In the genomic region with DNA sequence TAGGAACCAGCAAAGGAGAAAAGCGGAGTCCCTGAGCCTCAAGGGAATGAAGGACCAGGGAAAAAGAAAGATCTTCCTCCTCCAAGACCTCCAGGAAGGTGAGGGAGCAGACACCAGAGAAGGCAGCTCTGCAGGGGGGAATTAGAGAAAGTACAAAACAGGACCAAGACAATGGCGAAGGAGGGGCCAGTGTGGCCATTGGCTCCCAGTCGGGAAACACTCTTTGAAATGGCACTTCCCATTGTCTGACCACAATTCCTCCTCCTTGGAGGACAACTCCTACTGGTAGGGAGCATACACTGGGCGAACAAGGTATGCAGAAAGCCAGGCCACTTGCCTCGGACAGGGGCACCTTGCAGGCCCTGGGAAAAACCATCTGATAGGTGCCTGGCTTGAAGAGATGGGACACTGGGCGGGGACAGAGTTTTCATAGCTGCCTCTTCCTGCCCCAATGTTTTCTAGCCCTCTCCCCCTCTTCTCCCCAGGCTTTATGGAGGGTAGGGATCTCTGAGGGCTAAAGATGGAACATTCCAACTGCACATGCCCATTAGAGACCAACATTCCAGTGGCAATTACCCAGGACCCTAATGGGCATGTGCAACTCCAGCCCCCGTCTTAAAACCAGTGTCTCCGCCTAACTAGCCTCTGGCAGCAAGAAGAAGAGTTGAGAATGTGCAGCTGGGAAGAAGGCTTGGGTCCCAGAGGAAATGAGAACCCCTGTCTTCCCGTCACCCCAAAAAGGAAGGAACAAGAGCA, we compare ENCODE assay signal across 12 mouse cellular contexts. TPM values are rescaled to one million over a fixed set of nuclear protein-coding genes. Genes with fewer than 3 reads are reported as not detected.
DNase-seq lines count a peak whose midpoint lies in the region; ATAC-seq and TF ChIP-seq lines count a peak whose summit lies in the region.
"Had no signal": no experiment of that assay in that cellular context is flagged by ENCODE, and none has a peak within 500 bp of the region (broad histone marks: within the 10 kb centered on the region; RNA-seq: fewer than 3 reads in every experiment).

No protein-coding gene starts in this region.

- H3K27ac ChIP-seq in heart, embryonic 13.5 days (replicated peaks) = 0 out of 2 replicates have a peak overlapping the region, but pooled peaks have one; percentile 12
- H3K27ac ChIP-seq in embryonic facial prominence, embryonic 11.5 days (replicated peaks; ENCODE audit: low read depth, low read length) = no peak overlapping the region
- H3K27ac ChIP-seq in hindbrain, embryonic 14.5 days = peak overlapping the region; percentile 92
- H3K27ac ChIP-seq in midbrain, postnatal 0 days (ENCODE audit: low read depth, low read length) = 0 out of 2 replicates have a peak overlapping the region, but pooled peaks have one; percentile 6
- no peak overlapping the region for H3K27ac ChIP-seq in left cerebral cortex, adult 2 months

- WGBS in heart, embryonic 13.5 days = 60% methylated on average over 9 of the region's 9 CpGs
- 39% methylated on average over 9 of the region's 9 CpGs for WGBS in embryonic facial prominence, embryonic 11.5 days
- WGBS in hindbrain, embryonic 14.5 days = 7% methylated on average over 9 of the region's 9 CpGs
- 14% methylated on average over 9 of the region's 9 CpGs for WGBS in midbrain, postnatal 0 days

- 0 out of 2 replicates have a peak, but pooled peaks cover 7% of the 10 kb centered on the region for H3K36me3 ChIP-seq in heart, embryonic 13.5 days
- H3K36me3 ChIP-seq in embryonic facial prominence, embryonic 11.5 days (replicated peaks; ENCODE audit: control insufficient read depth, insufficient read depth, low read depth, low read length) = no peaks in the 10 kb centered on the region; the same call in 1 of the 2 replicates
- 0 out of 2 replicates have a peak, but pooled peaks cover 5% of the 10 kb centered on the region for H3K36me3 ChIP-seq in hindbrain, embryonic 14.5 days (replicated peaks; ENCODE audit: control insufficient read depth, insufficient read depth)
- no peaks in the 10 kb centered on the region for H3K36me3 ChIP-seq in midbrain, postnatal 0 days (ENCODE audit: insufficient read depth, low read length)

- H3K9ac ChIP-seq in heart, embryonic 13.5 days = no peak overlapping the region
- H3K9ac ChIP-seq in embryonic facial prominence, embryonic 11.5 days (replicated peaks; ENCODE audit: low read length) = peak overlapping the region; percentile 25; the same call in 1 of the 2 replicates
- H3K9ac ChIP-seq in hindbrain, embryonic 14.5 days = peak overlapping the region; percentile 87
- peak overlapping the region; percentile 94 for H3K9ac ChIP-seq in midbrain, postnatal 0 days (replicated peaks; ENCODE audit: low read length, poor library complexity, severe bottlenecking)

- H3K4me3 ChIP-seq in heart, embryonic 13.5 days = no peak overlapping the region
- peak overlapping the region; percentile 90; the same call in 1 of the 2 replicates for H3K4me3 ChIP-seq in embryonic facial prominence, embryonic 11.5 days (ENCODE audit: low read depth, low read length)
- H3K4me3 ChIP-seq in hindbrain, embryonic 14.5 days (replicated peaks; ENCODE audit: low read length) = peak overlapping the region; percentile 63
- H3K4me3 ChIP-seq in midbrain, postnatal 0 days (ENCODE audit: low read depth, low read length) = peak overlapping the region; percentile 94
- H3K4me3 ChIP-seq in left cerebral cortex, adult 2 months = no peak overlapping the region

- H3K4me1 ChIP-seq in heart, embryonic 13.5 days = peaks cover 35% of the 10 kb centered on the region
- peaks cover 9% of the 10 kb centered on the region for H3K4me1 ChIP-seq in embryonic facial prominence, embryonic 11.5 days (ENCODE audit: control insufficient read depth, insufficient read depth, low read length)
- peaks cover 71% of the 10 kb centered on the region for H3K4me1 ChIP-seq in hindbrain, embryonic 14.5 days (replicated peaks; ENCODE audit: control insufficient read depth, insufficient read depth, low read length)
- peaks cover 25% of the 10 kb centered on the region for H3K4me1 ChIP-seq in midbrain, postnatal 0 days (ENCODE audit: insufficient read depth, low read length)

- H3K27me3 ChIP-seq in heart, embryonic 13.5 days (replicated peaks) = no peaks in the 10 kb centered on the region
- H3K27me3 ChIP-seq in embryonic facial prominence, embryonic 11.5 days (ENCODE audit: control insufficient read depth, insufficient read depth, low read length) = no peaks in the 10 kb centered on the region
- H3K27me3 ChIP-seq in hindbrain, embryonic 14.5 days (ENCODE audit: control insufficient read depth, insufficient read depth, low read length) = no peaks in the 10 kb centered on the region
- no peaks in the 10 kb centered on the region for H3K27me3 ChIP-seq in midbrain, postnatal 0 days (ENCODE audit: insufficient read depth, low read length)

- intact Hi-C loops in heart, postnatal 10 days (cut with DNase I) = no loop called here
- intact Hi-C loops in left cerebral cortex, adult 2 months (cut with DNase I) = no loop called here

- no peak for TF ChIP-seq CTCF in midbrain, postnatal 0 days (IDR thresholded peaks at IDR 0.05)
- TF ChIP-seq CTCF in left cerebral cortex, adult 2 months (IDR thresholded peaks at IDR 0.05) = no peak

- peak overlapping the region; percentile 82 for H3K4me2 ChIP-seq in heart, embryonic 13.5 days
- peak overlapping the region; percentile 61 for H3K4me2 ChIP-seq in embryonic facial prominence, embryonic 11.5 days (ENCODE audit: low read depth, low read length)
- H3K4me2 ChIP-seq in hindbrain, embryonic 14.5 days (replicated peaks) = peak overlapping the region; percentile 87
- H3K4me2 ChIP-seq in midbrain, postnatal 0 days (ENCODE audit: low read depth, low read length, poor library complexity, severe bottlenecking) = peak overlapping the region; percentile 87

- no peaks in the 10 kb centered on the region for H3K9me3 ChIP-seq in heart, embryonic 13.5 days
- H3K9me3 ChIP-seq in embryonic facial prominence, embryonic 11.5 days (replicated peaks; ENCODE audit: control insufficient read depth, low read length) = no peaks in the 10 kb centered on the region
- H3K9me3 ChIP-seq in hindbrain, embryonic 14.5 days (ENCODE audit: control insufficient read depth, low read length) = no peaks in the 10 kb centered on the region
- no peaks in the 10 kb centered on the region for H3K9me3 ChIP-seq in midbrain, postnatal 0 days (ENCODE audit: low read length)

- no peak for DNase-seq in heart, postnatal 10 days
- DNase-seq in embryonic facial prominence, embryonic 11.5 days (ENCODE audit: low spot score) = no peak
- DNase-seq in hindbrain, embryonic 14.5 days (ENCODE audit: low spot score) = no peak
- DNase-seq in midbrain, postnatal 0 days (ENCODE audit: low spot score) = no peak
- DNase-seq in layer of hippocampus, postnatal 10 days (ENCODE audit: low spot score in 2 of 2) = no peak
- no peak for DNase-seq in left cerebral cortex, adult 2 months (ENCODE audit: extremely low spot score in 1 of 2, low spot score in 2 of 2)
- DNase-seq: cerebellum, adult 11-12 months; layer of hippocampus, adult 9-11 months had no signal

- no peak for ATAC-seq in heart, embryonic 13.5 days (ENCODE audit: extremely low read depth, insufficient number of reproducible peaks, low FRiP score, low TSS enrichment)
- ATAC-seq in embryonic facial prominence, embryonic 11.5 days (replicated peaks; ENCODE audit: insufficient number of reproducible peaks, low FRiP score, low TSS enrichment, low read depth) = no peak
- ATAC-seq in hindbrain, embryonic 14.5 days (ENCODE audit: low FRiP score) = no peak
- no peak for ATAC-seq in midbrain, postnatal 0 days (ENCODE audit: low FRiP score)
- ATAC-seq in erythroid progenitor cell, adult 5-6 weeks (replicated peaks; ENCODE audit: low FRiP score, poor library complexity, severe bottlenecking) = no peak

RNA-seq across cellular contexts. Expression of gene Vangl2, which starts 3.9 kb away (rescaled TPM):
- 8.9 and 9.3 TPM in 2 replicates for polyA plus RNA-seq in heart, embryonic 13.5 days (2015; fragmentation: Nextera tagmentation; extraction: Ambion mirVana)
- total RNA-seq in heart, postnatal 10 days (2021) = 1 to 10 TPM; 7.5 to 7.6 TPM
- polyA plus RNA-seq in embryonic facial prominence, embryonic 11.5 days (2014; fragmentation: Nextera tagmentation; extraction: Ambion mirVana) = 25.3 and 28.6 TPM in 2 replicates
- polyA plus RNA-seq in hindbrain, embryonic 14.5 days (2014; fragmentation: Nextera tagmentation; extraction: Ambion mirVana) = 48.9 and 49.5 TPM in 2 replicates
- total RNA-seq in midbrain, postnatal 0 days (2014; rRNA removed) = 85.8 and 115 TPM in 2 replicates
- polyA plus RNA-seq in midbrain, postnatal 0 days (2015; fragmentation: Nextera tagmentation; extraction: Ambion mirVana) = 43.1 and 44.2 TPM in 2 replicates
- 10 to 100 TPM; 32.3 to 33.0 TPM for total RNA-seq in layer of hippocampus, postnatal 10 days (2021)
- 10 to 100 TPM; 12.5 to 14.5 TPM for total RNA-seq in left cerebral cortex, adult 2 months (2021)
- total RNA-seq in erythroid progenitor cell, adult 5-6 weeks (2015; ENCODE audit: low replicate concordance) = 0.84 and 1.1 TPM in 2 replicates
- total RNA-seq in erythroid progenitor cell, adult 5-6 weeks (2017; ENCODE audit: low replicate concordance) = 0.13 and 0.83 TPM in 2 replicates

RNA-seq across cellular contexts. Expression of gene Nhlh1, which starts 33.1 kb away (rescaled TPM):
- polyA plus RNA-seq in heart, embryonic 13.5 days (2015; fragmentation: Nextera tagmentation; extraction: Ambion mirVana) = not detected in 2 replicates
- total RNA-seq in heart, postnatal 10 days (2021) = not detected
- polyA plus RNA-seq in embryonic facial prominence, embryonic 11.5 days (2014; fragmentation: Nextera tagmentation; extraction: Ambion mirVana) = 4.6 and 6.5 TPM in 2 replicates
- polyA plus RNA-seq in hindbrain, embryonic 14.5 days (2014; fragmentation: Nextera tagmentation; extraction: Ambion mirVana) = 2.7 and 3.6 TPM in 2 replicates
- total RNA-seq in midbrain, postnatal 0 days (2014; rRNA removed) = 0.38 and 3.6 TPM in 2 replicates
- polyA plus RNA-seq in midbrain, postnatal 0 days (2015; fragmentation: Nextera tagmentation; extraction: Ambion mirVana) = 0.12 TPM in 1 of 2 replicates, not detected in the other
- total RNA-seq in layer of hippocampus, postnatal 10 days (2021) = 1 to 10 TPM; 1.8 TPM
- under 1 TPM; 0.18 to 0.49 TPM for total RNA-seq in left cerebral cortex, adult 2 months (2021)
- total RNA-seq in erythroid progenitor cell, adult 5-6 weeks (2015; ENCODE audit: low replicate concordance) = not detected in 2 replicates
- total RNA-seq in erythroid progenitor cell, adult 5-6 weeks (2017; ENCODE audit: low replicate concordance) = not detected in 2 replicates
- polyA plus RNA-seq: heart, postnatal 0 days; lung, embryonic 16.5 days had no signal

RNA-seq across cellular contexts. Expression of gene Copa, which starts 58.0 kb away (rescaled TPM):
- 162 and 163 TPM in 2 replicates for polyA plus RNA-seq in heart, embryonic 13.5 days (2015; fragmentation: Nextera tagmentation; extraction: Ambion mirVana)
- 100 to 1,000 TPM; 136 to 150 TPM for total RNA-seq in heart, postnatal 10 days (2021)
- polyA plus RNA-seq in embryonic facial prominence, embryonic 11.5 days (2014; fragmentation: Nextera tagmentation; extraction: Ambion mirVana) = 185 and 186 TPM in 2 replicates
- polyA plus RNA-seq in hindbrain, embryonic 14.5 days (2014; fragmentation: Nextera tagmentation; extraction: Ambion mirVana) = 161 and 193 TPM in 2 replicates
- total RNA-seq in midbrain, postnatal 0 days (2014; rRNA removed) = 207 and 225 TPM in 2 replicates
- polyA plus RNA-seq in midbrain, postnatal 0 days (2015; fragmentation: Nextera tagmentation; extraction: Ambion mirVana) = 149 and 155 TPM in 2 replicates
- total RNA-seq in layer of hippocampus, postnatal 10 days (2021) = 100 to 1,000 TPM; 165 TPM
- 100 to 1,000 TPM; 138 to 147 TPM for total RNA-seq in left cerebral cortex, adult 2 months (2021)
- total RNA-seq in erythroid progenitor cell, adult 5-6 weeks (2015; ENCODE audit: low replicate concordance) = 44.9 and 67.4 TPM in 2 replicates
- total RNA-seq in erythroid progenitor cell, adult 5-6 weeks (2017; ENCODE audit: low replicate concordance) = 41.3 and 47.1 TPM in 2 replicates

RNA-seq across cellular contexts. Expression of gene Ncstn, which starts 58.3 kb away (rescaled TPM):
- 115 TPM in 2 replicates for polyA plus RNA-seq in heart, embryonic 13.5 days (2015; fragmentation: Nextera tagmentation; extraction: Ambion mirVana)
- total RNA-seq in heart, postnatal 10 days (2021) = 10 to 100 TPM; 68.0 to 68.9 TPM
- polyA plus RNA-seq in embryonic facial prominence, embryonic 11.5 days (2014; fragmentation: Nextera tagmentation; extraction: Ambion mirVana) = 85.6 and 89.2 TPM in 2 replicates
- 106 and 111 TPM in 2 replicates for polyA plus RNA-seq in hindbrain, embryonic 14.5 days (2014; fragmentation: Nextera tagmentation; extraction: Ambion mirVana)
- total RNA-seq in midbrain, postnatal 0 days (2014; rRNA removed) = 70.3 and 78.7 TPM in 2 replicates
- 93.3 and 93.7 TPM in 2 replicates for polyA plus RNA-seq in midbrain, postnatal 0 days (2015; fragmentation: Nextera tagmentation; extraction: Ambion mirVana)
- 10 to 100 TPM; 72.0 to 79.4 TPM for total RNA-seq in layer of hippocampus, postnatal 10 days (2021)
- 10 to 100 TPM; 61.5 to 65.4 TPM for total RNA-seq in left cerebral cortex, adult 2 months (2021)
- total RNA-seq in erythroid progenitor cell, adult 5-6 weeks (2015; ENCODE audit: low replicate concordance) = 43.2 and 52.0 TPM in 2 replicates
- total RNA-seq in erythroid progenitor cell, adult 5-6 weeks (2017; ENCODE audit: low replicate concordance) = 14.7 and 16.4 TPM in 2 replicates

Comparison
In these comparisons a context has a peak if more than half of its experiments do, and no peak if none do; other contexts are left out.
1. H3K27ac ChIP-seq: peak in heart, embryonic 13.5 days (single experiment), hindbrain, embryonic 14.5 days (single experiment) and midbrain, postnatal 0 days (single experiment); none in embryonic facial prominence, embryonic 11.5 days (single experiment) and left cerebral cortex, adult 2 months (single experiment).
2. H3K4me3 ChIP-seq: peak in embryonic facial prominence, embryonic 11.5 days (single experiment), hindbrain, embryonic 14.5 days (single experiment) and midbrain, postnatal 0 days (single experiment); none in heart, embryonic 13.5 days (single experiment) and left cerebral cortex, adult 2 months (single experiment).
3. RNA of gene Vangl2, which starts 3.9 kb away (total RNA-seq): 85.8 to 115 TPM in midbrain, postnatal 0 days, 32.3 to 33.0 TPM in layer of hippocampus, postnatal 10 days, 12.5 to 14.5 TPM in left cerebral cortex, adult 2 months and 7.5 to 7.6 TPM in heart, postnatal 10 days; 0.13 to 1.1 TPM in erythroid progenitor cell, adult 5-6 weeks; every median in the first group is over 4 times any median in the second.
4. Peak in every context shown above with its lines, with median percentiles within 50 percentile points of each other: H3K4me2 ChIP-seq.